In genomic region chr5:53509465-53509864, GRCm38 (mm10) we compare ENCODE assay signal across 9 mouse cellular contexts. TPM values are rescaled to one million over a fixed set of nuclear protein-coding genes. Genes with fewer than 3 reads are reported as not detected.
DNase-seq lines count a peak whose midpoint lies in the region; ATAC-seq and TF ChIP-seq lines count a peak whose summit lies in the region.
"Had no signal": no experiment of that assay in that cellular context is flagged by ENCODE, and none has a peak within 500 bp of the region (broad histone marks: within the 10 kb centered on the region; RNA-seq: fewer than 3 reads in every experiment).

No protein-coding gene starts in this region.

- H3K4me1 ChIP-seq in lung, adult 2 months (ENCODE audit: control insufficient read depth, insufficient read depth, low read length): no peaks in the 10 kb centered on the region
- H3K4me1 ChIP-seq in heart, embryonic 16.5 days (ENCODE audit: control insufficient read depth, insufficient read depth, low read length): no peaks in the 10 kb centered on the region
- H3K4me1 ChIP-seq in small intestine, adult 2 months (ENCODE audit: control insufficient read depth, insufficient read depth, insufficient read length, low read length): 0 out of 2 replicates have a peak, but pooled peaks cover 3% of the 10 kb centered on the region

- 0 out of 2 replicates have a peak overlapping the region, but pooled peaks have one; percentile 4 for H3K4me2 ChIP-seq in heart, embryonic 16.5 days (ENCODE audit: low read depth, low read length)

- WGBS in lung, adult 2 months: 51% methylated on average over 10 of the region's 10 CpGs
- 52% methylated on average over 10 of the region's 10 CpGs for WGBS in heart, embryonic 16.5 days
- WGBS in small intestine, adult 2 months: 48% methylated on average over 10 of the region's 10 CpGs

- TF ChIP-seq POLR2A in lung, adult 2 months (IDR thresholded peaks at IDR 0.05; ENCODE audit: borderline replicate concordance, extremely low read depth, low read depth, low read length): no peak
- no peak for TF ChIP-seq POLR2A in small intestine, adult 2 months (IDR thresholded peaks at IDR 0.05; ENCODE audit: low read depth, low read length)

- H3K27me3 ChIP-seq in heart, embryonic 16.5 days (ENCODE audit: control insufficient read depth, insufficient read depth, low read length): no peaks in the 10 kb centered on the region
- H3K27me3 ChIP-seq in small intestine, adult 2 months (ENCODE audit: control insufficient read depth, insufficient read depth, low read length): no peaks in the 10 kb centered on the region

- 0 out of 2 replicates have a peak, but pooled peaks have one; percentile 6 for ATAC-seq in heart, embryonic 16.5 days (replicated peaks; ENCODE audit: extremely low read depth, insufficient read depth, low FRiP score)

- TF ChIP-seq CTCF in lung, adult 2 months (IDR thresholded peaks at IDR 0.05; ENCODE audit: insufficient read depth, low read length): no peak
- TF ChIP-seq CTCF in small intestine, adult 2 months (IDR thresholded peaks at IDR 0.05; ENCODE audit: extremely low read depth, insufficient read length, insufficient replicate concordance, low read depth, low read length): no peak

- no peak overlapping the region; the same call in 1 of the 2 replicates for H3K27ac ChIP-seq in heart, embryonic 16.5 days (ENCODE audit: low read length)
- peak overlapping the region; percentile 11; the same call in 1 of the 2 replicates for H3K27ac ChIP-seq in small intestine, adult 2 months (ENCODE audit: insufficient read depth, low read depth, low read length)

- H3K9me3 ChIP-seq in heart, embryonic 16.5 days (replicated peaks; ENCODE audit: control insufficient read depth, low read length): no peaks in the 10 kb centered on the region

- no peak overlapping the region for H3K4me3 ChIP-seq in lung, adult 2 months (replicated peaks; ENCODE audit: extremely low read depth, low read depth, low read length)
- H3K4me3 ChIP-seq in heart, embryonic 16.5 days (ENCODE audit: low read length): no peak overlapping the region
- H3K4me3 ChIP-seq in small intestine, adult 2 months (ENCODE audit: low read depth, low read length): no peak overlapping the region

- peak; percentile 12 for DNase-seq in adrenal gland, adult 8-10 months
- DNase-seq in adrenal gland, postnatal 4 days (ENCODE audit: low spot score in 2 of 2): no peak
- DNase-seq in lung, adult 18-20 months: peak; percentile 50 to 56
- DNase-seq in lung, adult 2 months: no peak
- no peak for DNase-seq in B cell, adult 2 months
- no peak for DNase-seq in urinary bladder, postnatal 10 days (ENCODE audit: low spot score)
- DNase-seq: cerebellum, postnatal 10 days had no signal

- H3K9ac ChIP-seq in heart, embryonic 16.5 days (ENCODE audit: low read length): no peak overlapping the region

- no peaks in the 10 kb centered on the region for H3K36me3 ChIP-seq in heart, embryonic 16.5 days (ENCODE audit: control insufficient read depth, insufficient read depth)
- H3K36me3 ChIP-seq in small intestine, adult 2 months (ENCODE audit: control insufficient read depth, insufficient read depth, low read length): no peaks in the 10 kb centered on the region

RNA-seq across cellular contexts. Expression of gene Rbpj, which starts 43.5 kb away (rescaled TPM):
- 10 to 100 TPM; 37.6 to 53.7 (median 46.0) TPM for total RNA-seq in adrenal gland, adult 8-10 months (2022)
- total RNA-seq in adrenal gland, postnatal 4 days (2021): 10 to 100 TPM; 54.6 to 62.2 TPM
- 15.2 and 17.5 TPM in 2 replicates for polyA plus RNA-seq in lung, adult 2 months (2012; rRNA removed)
- polyA plus RNA-seq in heart, embryonic 16.5 days (2015; fragmentation: Nextera tagmentation; extraction: Ambion mirVana): 20.3 and 20.5 TPM in 2 replicates
- 2.7 and 5.2 TPM in 2 replicates for polyA plus RNA-seq in small intestine, adult 2 months (2012; rRNA removed)

Comparison
In these comparisons a context has a peak if more than half of its experiments do, and no peak if none do; other contexts are left out.
1. DNase-seq: peak in adrenal gland, adult 8-10 months (single experiment) and lung, adult 18-20 months (2 of 2); none in adrenal gland, postnatal 4 days (0 of 2), lung, adult 2 months (single experiment), B cell, adult 2 months (0 of 2) and urinary bladder, postnatal 10 days (single experiment).